Mouse (Mus musculus): ENCODE data around the gene Wdr46. TPM values are rescaled to one million over a fixed set of nuclear protein-coding genes. Genes with fewer than 3 reads are reported as not detected.

Wdr46 gene
- polyA plus RNA-seq, 1 experiment from 2014 or later, result 26.8 TPM

- H3K36me3 ChIP-seq (ENCODE audit: control insufficient read depth, insufficient read depth, low read length), result peaks cover 8% of the 10 kb centered on the region; the same call in 1 of the 2 replicates
- peak overlapping the region; percentile 91 for H3K4me3 ChIP-seq (ENCODE audit: low read depth, low read length)
These were observed 921 bp downstream of the Wdr46 start for GRCm38 (mm10) chr17:33941381-33941780.

DNA sequence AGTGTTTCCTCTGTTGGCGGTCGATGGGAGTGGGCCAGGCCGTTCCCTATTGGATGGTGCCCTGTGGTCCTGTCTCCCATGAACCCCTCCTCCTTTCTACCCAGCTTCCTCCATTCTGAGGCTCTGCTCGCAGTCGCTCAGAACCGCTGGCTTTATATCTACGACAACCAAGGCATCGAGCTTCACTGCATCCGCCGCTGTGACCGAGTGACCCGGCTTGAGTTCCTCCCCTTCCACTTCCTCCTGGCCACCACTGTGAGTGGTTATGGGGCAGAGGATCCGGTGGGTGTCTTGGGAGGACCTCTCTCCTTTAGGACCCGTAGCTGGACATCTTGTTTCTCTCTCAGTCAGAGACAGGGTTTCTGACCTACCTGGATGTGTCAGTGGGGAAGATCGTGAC, 3.0 kb downstream of the Wdr46 start:
- no peak overlapping the region for H3K27ac ChIP-seq (ENCODE audit: low read depth, low read length)

More at GRCm38 (mm10) chr17:33941381-33941780, 921 bp downstream of the Wdr46 start:
- H3K4me2 ChIP-seq (replicated peaks; ENCODE audit: low read depth, low read length), result peak overlapping the region; percentile 94
- no peaks in the 10 kb centered on the region for H3K9me3 ChIP-seq (ENCODE audit: control insufficient read depth, low read length)
- H3K27me3 ChIP-seq (ENCODE audit: control insufficient read depth, insufficient read depth, low read length), result no peaks in the 10 kb centered on the region
- ATAC-seq (ENCODE audit: low FRiP score) (no peak), DNase-seq (ENCODE audit: low spot score) (no peak)
- peak overlapping the region; percentile 84; the same call in 1 of the 2 replicates for H3K9ac ChIP-seq (ENCODE audit: low read depth, low read length)
- peaks cover 13% of the 10 kb centered on the region for H3K4me1 ChIP-seq (replicated peaks; ENCODE audit: control insufficient read depth, insufficient read depth, low read length)
- WGBS, result 62% methylated on average over 19 of the region's 19 CpGs
- no peak overlapping the region for H3K27ac ChIP-seq (ENCODE audit: low read depth, low read length)

GRCm38 (mm10) chr17:33947430-33948089, 7.1 kb downstream of the Wdr46 start:
- Histone ChIP-seq H3K4me1 (replicated peaks; ENCODE audit: control insufficient read depth, insufficient read depth, low read length) (peaks cover 8% of the 10 kb centered on the region), H3K9me3 (ENCODE audit: control insufficient read depth, low read length) (no peaks in the 10 kb centered on the region), H3K4me2 (replicated peaks; ENCODE audit: low read depth, low read length) (no peak overlapping the region), H3K4me3 (ENCODE audit: low read depth, low read length) (no peak overlapping the region), H3K27ac (ENCODE audit: low read depth, low read length) (no peak overlapping the region), H3K36me3 (ENCODE audit: control insufficient read depth, insufficient read depth, low read length) (peaks cover 7% of the 10 kb centered on the region; the same call in 1 of the 2 replicates), H3K27me3 (ENCODE audit: control insufficient read depth, insufficient read depth, low read length) (no peaks in the 10 kb centered on the region), H3K9ac (ENCODE audit: low read depth, low read length) (no peak overlapping the region)
- WGBS, result 90% methylated on average over 10 of the region's 10 CpGs
- ATAC-seq (ENCODE audit: low FRiP score) (no peak), DNase-seq (ENCODE audit: low spot score) (no peak)

More for the DNA sequence above, 3.0 kb downstream of the Wdr46 start:
- Histone ChIP-seq H3K9ac (ENCODE audit: low read depth, low read length) (no peak overlapping the region), H3K4me1 (replicated peaks; ENCODE audit: control insufficient read depth, insufficient read depth, low read length) (peaks cover 13% of the 10 kb centered on the region), H3K4me2 (replicated peaks; ENCODE audit: low read depth, low read length) (no peak overlapping the region), H3K4me3 (ENCODE audit: low read depth, low read length) (no peak overlapping the region), H3K27me3 (ENCODE audit: control insufficient read depth, insufficient read depth, low read length) (no peaks in the 10 kb centered on the region), H3K9me3 (ENCODE audit: control insufficient read depth, low read length) (no peaks in the 10 kb centered on the region), H3K36me3 (ENCODE audit: control insufficient read depth, insufficient read depth, low read length) (peaks cover 5% of the 10 kb centered on the region; the same call in 1 of the 2 replicates)
- 95% methylated on average over 15 of the region's 15 CpGs for WGBS
- DNase-seq (ENCODE audit: low spot score) (no peak), ATAC-seq (ENCODE audit: low FRiP score) (no peak)

GRCm38 (mm10) chr17:33948090-33948904, 7.8 kb downstream of the Wdr46 start:
- Histone ChIP-seq H3K9ac (ENCODE audit: low read depth, low read length) (no peak overlapping the region), H3K27me3 (ENCODE audit: control insufficient read depth, insufficient read depth, low read length) (no peaks in the 10 kb centered on the region), H3K4me2 (replicated peaks; ENCODE audit: low read depth, low read length) (no peak overlapping the region), H3K4me1 (replicated peaks; ENCODE audit: control insufficient read depth, insufficient read depth, low read length) (peaks cover 8% of the 10 kb centered on the region), H3K4me3 (ENCODE audit: low read depth, low read length) (no peak overlapping the region), H3K36me3 (ENCODE audit: control insufficient read depth, insufficient read depth, low read length) (peaks cover 9% of the 10 kb centered on the region; the same call in 1 of the 2 replicates), H3K27ac (ENCODE audit: low read depth, low read length) (no peak overlapping the region), H3K9me3 (ENCODE audit: control insufficient read depth, low read length) (no peaks in the 10 kb centered on the region)
- 86% methylated on average over 22 of the region's 22 CpGs for WGBS
- DNase-seq (ENCODE audit: low spot score), result no peak
- ATAC-seq (ENCODE audit: low FRiP score), result no peak

- Histone ChIP-seq H3K4me2 (replicated peaks; ENCODE audit: low read depth, low read length) (no peak overlapping the region), H3K4me1 (replicated peaks; ENCODE audit: control insufficient read depth, insufficient read depth, low read length) (peaks cover 10% of the 10 kb centered on the region), H3K27ac (ENCODE audit: low read depth, low read length) (no peak overlapping the region), H3K9ac (ENCODE audit: low read depth, low read length) (no peak overlapping the region), H3K27me3 (ENCODE audit: control insufficient read depth, insufficient read depth, low read length) (no peaks in the 10 kb centered on the region), H3K9me3 (ENCODE audit: control insufficient read depth, low read length) (no peaks in the 10 kb centered on the region), H3K4me3 (ENCODE audit: low read depth, low read length) (no peak overlapping the region), H3K36me3 (ENCODE audit: control insufficient read depth, insufficient read depth, low read length) (peaks cover 9% of the 10 kb centered on the region; the same call in 1 of the 2 replicates)
- WGBS, result 93% methylated on average over 19 of the region's 19 CpGs
- ATAC-seq (ENCODE audit: low FRiP score) (no peak), DNase-seq (ENCODE audit: low spot score) (no peak)
These were observed 8.6 kb downstream of the Wdr46 start for GRCm38 (mm10) chr17:33948905-33949537.

- Histone ChIP-seq H3K36me3 (ENCODE audit: control insufficient read depth, insufficient read depth, low read length) (peaks cover 4% of the 10 kb centered on the region; the same call in 1 of the 2 replicates), H3K4me3 (ENCODE audit: low read depth, low read length) (peak overlapping the region; percentile 42; the same call in 1 of the 2 replicates), H3K27me3 (ENCODE audit: control insufficient read depth, insufficient read depth, low read length) (no peaks in the 10 kb centered on the region), H3K4me1 (replicated peaks; ENCODE audit: control insufficient read depth, insufficient read depth, low read length) (peaks cover 16% of the 10 kb centered on the region), H3K27ac (ENCODE audit: low read depth, low read length) (peak overlapping the region; percentile 87), H3K9ac (ENCODE audit: low read depth, low read length) (peak overlapping the region; percentile 73), H3K4me2 (replicated peaks; ENCODE audit: low read depth, low read length) (peak overlapping the region; percentile 84), H3K9me3 (ENCODE audit: control insufficient read depth, low read length) (no peaks in the 10 kb centered on the region)
- no peak for DNase-seq (ENCODE audit: low spot score)
- WGBS, result 80% methylated on average over 10 of the region's 10 CpGs
- ATAC-seq (ENCODE audit: low FRiP score), result no peak
These were observed 9.7 kb downstream of the Wdr46 start for GRCm38 (mm10) chr17:33950131-33950625.

GRCm38 (mm10) chr17:33951021-33951946, 10.8 kb downstream of the Wdr46 start, which contains the start of gene B3galt4:
TSS of gene B3galt4 (minus strand) at chr17:33951488.
- Histone ChIP-seq H3K9ac (ENCODE audit: low read depth, low read length) (peak within 1 kb of the TSS; percentile 73), H3K4me2 (replicated peaks; ENCODE audit: low read depth, low read length) (peak within 1 kb of the TSS; percentile 84), H3K4me1 (replicated peaks; ENCODE audit: control insufficient read depth, insufficient read depth, low read length) (peaks cover 16% of the 10 kb centered on the region), H3K27ac (ENCODE audit: low read depth, low read length) (peak within 1 kb of the TSS; percentile 87), H3K9me3 (ENCODE audit: control insufficient read depth, low read length) (no peaks in the 10 kb centered on the region), H3K36me3 (ENCODE audit: control insufficient read depth, insufficient read depth, low read length) (peaks cover 4% of the 10 kb centered on the region; the same call in 1 of the 2 replicates), H3K27me3 (ENCODE audit: control insufficient read depth, insufficient read depth, low read length) (no peaks in the 10 kb centered on the region), H3K4me3 (ENCODE audit: low read depth, low read length) (peak within 1 kb of the TSS; percentile 42)
- WGBS, result 3% methylated on average over 45 of the region's 45 CpGs
- DNase-seq (ENCODE audit: low spot score), result peak; percentile 84
- ATAC-seq (ENCODE audit: low FRiP score), result peak; percentile 77
